Mouse (Mus musculus) MEL (cell line): ENCODE measurements around the gene Ryr1. TPM values are rescaled to one million over a fixed set of nuclear protein-coding genes. Genes with fewer than 3 reads are reported as not detected.

Experiments used
- DNase-seq: peaks from one replicate; pipeline ENCODE4 v3.0.0; 2011; ENCODE audit warnings: low read depth, low spot score
- H3K27ac ChIP-seq: 2 replicates; pipeline ENCODE4 v1.5.1; 2012; ENCODE audit warnings: low read depth, mild to moderate bottlenecking, control low read depth, low read length, moderate library complexity; ENCODE audit not compliant: control insufficient read depth
- H3K27me3 ChIP-seq, 2 experiments: fragments of 150-350 bp in 1 of 2; sonication (generic) in 1 of 2; 2 replicates each; pipeline ENCODE4 v1.6.1; 2012; ENCODE audit warnings: low read length in 2 of 2, mild to moderate bottlenecking in 2 of 2, improper control_type of control experiment in 1 of 2, moderate library complexity in 1 of 2; ENCODE audit not compliant: insufficient read depth in 2 of 2, control insufficient read depth in 1 of 2
- H3K36me3 ChIP-seq, 2 experiments: 2 replicates each; pipeline ENCODE4 v1.6.1; 2012 to 2014; ENCODE audit warnings: low read length in 2 of 2, improper control_type of control experiment in 1 of 2, inconsistent platforms in 1 of 2, mild to moderate bottlenecking in 1 of 2; ENCODE audit not compliant: insufficient read depth in 2 of 2, control insufficient read depth in 1 of 2
- H3K4me1 ChIP-seq, 2 experiments: fragments of 150-350 bp in 1 of 2; sonication (generic) in 1 of 2; 2 replicates each; pipeline ENCODE4 v1.6.1; 2012; ENCODE audit warnings: low read length in 2 of 2, improper control_type of control experiment in 1 of 2, mild to moderate bottlenecking in 1 of 2; ENCODE audit not compliant: insufficient read depth in 2 of 2, control insufficient read depth in 1 of 2
- H3K4me3 ChIP-seq, 2 experiments: fragments of 150-350 bp in 1 of 2; sonication (generic) in 1 of 2; 2 replicates each; pipeline ENCODE4 v1.5.1; 2012; ENCODE audit warnings: low read depth in 2 of 2, low read length in 2 of 2, mild to moderate bottlenecking in 2 of 2, moderate library complexity in 2 of 2, control low read depth in 1 of 2, improper control_type of control experiment in 1 of 2; ENCODE audit not compliant: control insufficient read depth in 1 of 2, insufficient read depth in 1 of 2
- H3K79me2 ChIP-seq: 2 replicates; pipeline ENCODE4 v1.6.1; 2012; ENCODE audit warnings: mild to moderate bottlenecking, low read length, moderate library complexity; ENCODE audit not compliant: control insufficient read depth, poor library complexity, insufficient read depth
- H3K9ac ChIP-seq: 2 replicates; pipeline ENCODE4 v1.6.1; 2012; ENCODE audit warnings: low read depth, mild to moderate bottlenecking, control low read depth, low read length, moderate library complexity; ENCODE audit not compliant: control insufficient read depth, poor library complexity, severe bottlenecking
- H3K9me3 ChIP-seq: fragments of 150-350 bp; sonication (generic); replicated peaks from 2 replicates; pipeline ENCODE4 v1.6.1; 2012; ENCODE audit warnings: mild to moderate bottlenecking, low read length, improper control_type of control experiment, moderate library complexity; ENCODE audit not compliant: insufficient read depth
- CTCF ChIP-seq, 3 experiments: IDR thresholded peaks in 2 of 3; conservative IDR thresholded peaks in 1 of 3; 2 replicates each; pipeline ENCODE4 v1.5.1; 2011 to 2012; ENCODE audit warnings: low read length in 3 of 3, low read depth in 2 of 3, mild to moderate bottlenecking in 2 of 3, improper control_type of control experiment in 1 of 3, inconsistent platforms in 1 of 3, mixed read lengths in 1 of 3, moderate library complexity in 1 of 3; ENCODE audit not compliant: control insufficient read depth in 1 of 3, insufficient read depth in 1 of 3, poor library complexity in 1 of 3, severe bottlenecking in 1 of 3
- E2F4 ChIP-seq: IDR thresholded peaks from 2 replicates; pipeline ENCODE4 v1.6.1; 2011; ENCODE audit warnings: low read depth, low read length, improper control_type of control experiment, borderline replicate concordance
- EP300 ChIP-seq, 2 experiments: IDR thresholded peaks; 2 replicates each; pipeline ENCODE4 v1.6.1; 2011; ENCODE audit warnings: improper control_type of control experiment in 2 of 2, low read length in 2 of 2, low read depth in 1 of 2, mild to moderate bottlenecking in 1 of 2
- GABPA ChIP-seq: IDR thresholded peaks from 2 replicates; pipeline ENCODE4 v1.6.1; 2012; ENCODE audit warnings: low read depth, mild to moderate bottlenecking, inconsistent platforms, low read length, improper control_type of control experiment, moderate library complexity
- GATA1 ChIP-seq: IDR thresholded peaks from 2 replicates; pipeline ENCODE4 v1.6.1; 2011; ENCODE audit warnings: low read depth, low read length, improper control_type of control experiment
- KAT2A ChIP-seq: conservative IDR thresholded peaks from 2 replicates; pipeline ENCODE4 v1.6.1; 2012; ENCODE audit warnings: low read depth, low read length, improper control_type of control experiment, inconsistent platforms
- MAX ChIP-seq: IDR thresholded peaks from 2 replicates; pipeline ENCODE4 v1.6.1; 2011; ENCODE audit warnings: low read length, improper control_type of control experiment
- MXI1 ChIP-seq: IDR thresholded peaks from 2 replicates; pipeline ENCODE4 v1.6.1; 2011; ENCODE audit warnings: mild to moderate bottlenecking, low read depth, low read length, improper control_type of control experiment
- MYC ChIP-seq: IDR thresholded peaks from 2 replicates; pipeline ENCODE4 v1.6.1; 2011; ENCODE audit warnings: low read depth, mild to moderate bottlenecking, low read length, improper control_type of control experiment, moderate library complexity
- NRF1 ChIP-seq: IDR thresholded peaks from 2 replicates; pipeline ENCODE4 v1.6.1; 2014; ENCODE audit warnings: low read depth, mild to moderate bottlenecking, inconsistent platforms, low read length, improper control_type of control experiment, moderate library complexity; ENCODE audit not compliant: poor library complexity, insufficient read depth, severe bottlenecking
- POLR2AphosphoS2 ChIP-seq: IDR thresholded peaks from 2 replicates; pipeline ENCODE4 v1.6.1; 2011; ENCODE audit warnings: low read length, improper control_type of control experiment
- POLR2AphosphoS5 ChIP-seq: IDR thresholded peaks from 2 replicates; pipeline ENCODE4 v1.6.1; 2012; ENCODE audit warnings: low read depth, borderline replicate concordance, mild to moderate bottlenecking, inconsistent platforms, low read length, moderate library complexity, mixed read lengths
- RAD21 ChIP-seq: IDR thresholded peaks from 2 replicates; pipeline ENCODE4 v1.6.1; 2011; ENCODE audit warnings: mild to moderate bottlenecking, low read depth, low read length, improper control_type of control experiment
- SIN3A ChIP-seq: IDR thresholded peaks from 2 replicates; pipeline ENCODE4 v1.6.1; 2012; ENCODE audit warnings: low read length, improper control_type of control experiment, inconsistent platforms
- SMC3 ChIP-seq: IDR thresholded peaks from 2 replicates; pipeline ENCODE4 v1.6.1; 2011; ENCODE audit warnings: low read depth, low read length, improper control_type of control experiment
- TAL1 ChIP-seq: IDR thresholded peaks from 2 replicates; pipeline ENCODE4 v1.6.1; 2012; ENCODE audit warnings: mild to moderate bottlenecking, inconsistent platforms, low read length, moderate library complexity, mixed read lengths
- TCF12 ChIP-seq: IDR thresholded peaks from 2 replicates; pipeline ENCODE4 v1.6.1; 2014; ENCODE audit warnings: low read depth, mild to moderate bottlenecking, inconsistent platforms, low read length, improper control_type of control experiment, moderate library complexity
- UBTF ChIP-seq: IDR thresholded peaks from 2 replicates; pipeline ENCODE4 v1.6.1; 2012; ENCODE audit warnings: low read depth, mild to moderate bottlenecking, inconsistent platforms, low read length, improper control_type of control experiment, moderate library complexity, borderline replicate concordance; ENCODE audit not compliant: insufficient read depth
- USF1 ChIP-seq: IDR thresholded peaks from 2 replicates; pipeline ENCODE4 v1.6.1; 2014; ENCODE audit warnings: low read depth, mild to moderate bottlenecking, inconsistent platforms, low read length, improper control_type of control experiment, moderate library complexity
- ZC3H11A ChIP-seq: IDR thresholded peaks from 2 replicates; pipeline ENCODE4 v1.6.1; 2012; ENCODE audit warnings: low read depth, mild to moderate bottlenecking, inconsistent platforms, low read length, improper control_type of control experiment
- ZKSCAN1 ChIP-seq: IDR thresholded peaks from 2 replicates; pipeline ENCODE4 v1.6.1; 2012; ENCODE audit warnings: low read depth, mild to moderate bottlenecking, inconsistent platforms, low read length, improper control_type of control experiment, moderate library complexity
- polyA plus RNA-seq, 2 experiments: library from polyadenylated mRNA; stranded (reverse) in 1 of 2; unstranded in 1 of 2; fragments of >175 nt in 1 of 2; fragments of >200 nt in 1 of 2; gene quantifications; 2 replicates each; pipeline versions ENCODE4 v1.2.1 to v1.2.4; 2012; ENCODE audit warnings: low replicate concordance in 2 of 2, low read depth in 1 of 2; ENCODE audit not compliant: insufficient read length in 2 of 2, insufficient read depth in 1 of 2, missing spikeins in 1 of 2
- total RNA-seq: library from RNA; depleted of rRNA; stranded (reverse); fragments of 300-350 nt; gene quantifications from 2 replicates; pipeline ENCODE4 v1.2.3, GENCODE M21; 2012

Ryr1 gene
- total and polyA plus RNA-seq, 3 experiments: 0.27 to 0.54 TPM; not detected in 1

DNA sequence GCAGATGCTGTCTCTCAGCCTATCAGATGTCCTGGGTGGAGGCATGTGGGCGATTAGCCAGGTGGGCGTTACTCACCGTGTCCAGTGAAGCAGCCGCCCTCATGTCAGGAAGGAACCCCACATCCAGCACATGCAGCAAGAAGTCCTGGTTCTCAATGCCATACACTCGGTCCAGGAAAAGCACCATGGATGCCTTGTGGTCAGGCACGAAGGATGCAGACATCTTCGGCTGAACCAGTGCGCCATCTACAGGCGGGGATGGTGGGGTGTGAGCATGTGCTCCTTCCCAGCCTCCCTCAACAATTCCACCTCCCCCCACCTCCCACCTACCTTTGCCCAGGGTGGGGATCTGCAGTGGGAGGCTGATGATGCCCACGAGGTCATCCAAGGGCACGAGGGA, 52.3 kb downstream of the Ryr1 start:
- H3K79me2 ChIP-seq: no peaks in the 10 kb centered on the region
- no peak overlapping the region for H3K27ac ChIP-seq
- peak; percentile 47 for DNase-seq
- no peak overlapping the region for H3K9ac ChIP-seq
- peaks cover 0 to 22% of the 10 kb centered on the region in 2 experiments; a peak in 3 of 4 replicates for H3K4me1 ChIP-seq
- TF ChIP-seq TCF12: no peak
- TF ChIP-seq MYC: peak; percentile 74
- TF ChIP-seq CTCF (IDR thresholded peaks at IDR 0.05 in 2 of 3, conservative IDR thresholded peaks at IDR 0.05 in 1 of 3; ENCODE audit: control insufficient read depth in 1 of 3, insufficient read depth in 1 of 3, low read depth in 2 of 3, low read length in 3 of 3, poor library complexity in 1 of 3, severe bottlenecking in 1 of 3): peak; percentile 58 to 71 (median 68)
- no peak for TF ChIP-seq SIN3A
- 0 out of 2 replicates have a peak, but pooled peaks have one; percentile 14 for TF ChIP-seq SMC3
- no peak for TF ChIP-seq ZC3H11A
- peak; percentile 42; the same call in 1 of the 2 replicates for TF ChIP-seq MAX
- peak; percentile 28 for TF ChIP-seq RAD21
- no peaks in the 10 kb centered on the region for H3K9me3 ChIP-seq
- H3K36me3 ChIP-seq: peaks cover 0 to 8% of the 10 kb centered on the region in 2 experiments; a peak in 2 of 4 replicates
- no peak overlapping the region for H3K4me3 ChIP-seq
- H3K27me3 ChIP-seq: no peaks in the 10 kb centered on the region

DNA sequence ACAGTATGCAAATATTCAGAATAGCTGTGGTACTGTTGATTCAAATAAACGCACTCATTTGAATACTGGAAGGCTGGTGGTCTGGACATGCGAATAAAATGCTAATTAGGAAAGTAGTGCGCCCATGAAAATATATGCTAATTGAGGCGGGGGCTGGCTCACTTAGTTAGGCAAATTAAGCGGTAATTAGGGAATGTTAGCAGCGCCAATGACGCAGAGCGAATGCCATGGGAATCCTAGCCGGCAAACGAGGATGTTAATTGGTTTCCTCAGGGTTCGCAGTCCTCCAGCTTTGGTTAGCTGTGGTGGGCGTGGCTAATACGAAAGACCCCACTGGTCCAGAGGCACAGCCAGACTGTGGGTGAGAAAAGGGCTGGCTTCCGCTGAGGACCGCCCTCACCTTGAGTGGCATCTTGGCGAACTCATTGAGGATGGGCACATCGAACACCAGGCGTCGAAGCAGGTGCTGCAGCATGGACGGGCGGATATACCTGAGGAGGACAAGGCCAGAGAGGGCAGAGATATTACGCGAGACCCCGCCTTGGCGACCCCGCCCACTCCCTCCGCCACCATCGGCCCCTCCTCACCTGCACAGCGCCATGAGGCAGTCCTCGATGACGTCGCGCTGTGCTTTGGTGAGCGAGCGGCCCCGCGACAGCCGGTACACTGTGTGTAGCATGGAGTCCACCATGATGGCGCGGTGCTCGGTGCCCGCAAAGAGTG, 53.6 kb downstream of the Ryr1 start:
- no peak for DNase-seq
- Histone ChIP-seq H3K4me1 (peaks cover 0 to 22% of the 10 kb centered on the region in 2 experiments; a peak in 3 of 4 replicates), H3K9ac (no peak overlapping the region), H3K79me2 (no peaks in the 10 kb centered on the region), H3K27ac (no peak overlapping the region), H3K36me3 (peaks cover 0 to 8% of the 10 kb centered on the region in 2 experiments; a peak in 2 of 4 replicates), H3K9me3 (no peaks in the 10 kb centered on the region), H3K27me3 (no peaks in the 10 kb centered on the region), H3K4me3 (no peak overlapping the region)
- TF ChIP-seq SIN3A: no peak
- no peak for TF ChIP-seq UBTF
- TF ChIP-seq POLR2AphosphoS5: no peak
- no peak for TF ChIP-seq GABPA
- TF ChIP-seq ZKSCAN1: no peak
- no peak for TF ChIP-seq SMC3
- no peak for TF ChIP-seq TAL1
- TF ChIP-seq USF1: no peak
- TF ChIP-seq EP300 (IDR thresholded peaks at IDR 0.05; ENCODE audit: low read depth in 1 of 2, low read length in 2 of 2): no peak
- TF ChIP-seq MXI1: no peak
- TF ChIP-seq KAT2A: no peak
- no peak for TF ChIP-seq GATA1
- no peak for TF ChIP-seq NRF1
- no peak for TF ChIP-seq POLR2AphosphoS2
- TF ChIP-seq E2F4: no peak
